Mouse (Mus musculus) cerebellum, adult 8-10 months (tissue): ENCODE results near the gene Nuak2.
A peak's percentile ranks its signal among the peaks of the same experiment; 100 is the strongest.

ENCODE experiments used
- DNase-seq: peaks from one replicate; pipeline ENCODE4 v3.0.0; 2022

Gene Nuak2

GRCm38 (mm10) chr1:132298801-132299464 lies 17.0 kb upstream of the Nuak2 start:
- no peak for DNase-seq

GRCm38 (mm10) chr1:132299744-132300143 lies 16.2 kb upstream of the Nuak2 start:
- no peak for DNase-seq

GRCm38 (mm10) chr1:132301242-132301641 lies 14.7 kb upstream of the Nuak2 start:
- no peak for DNase-seq

- DNase-seq: no peak
These were observed 13.5 kb upstream of the Nuak2 start for GRCm38 (mm10) chr1:132302341-132302866.

GRCm38 (mm10) chr1:132304618-132305214 lies 11.2 kb upstream of the Nuak2 start:
- DNase-seq: no peak

DNA sequence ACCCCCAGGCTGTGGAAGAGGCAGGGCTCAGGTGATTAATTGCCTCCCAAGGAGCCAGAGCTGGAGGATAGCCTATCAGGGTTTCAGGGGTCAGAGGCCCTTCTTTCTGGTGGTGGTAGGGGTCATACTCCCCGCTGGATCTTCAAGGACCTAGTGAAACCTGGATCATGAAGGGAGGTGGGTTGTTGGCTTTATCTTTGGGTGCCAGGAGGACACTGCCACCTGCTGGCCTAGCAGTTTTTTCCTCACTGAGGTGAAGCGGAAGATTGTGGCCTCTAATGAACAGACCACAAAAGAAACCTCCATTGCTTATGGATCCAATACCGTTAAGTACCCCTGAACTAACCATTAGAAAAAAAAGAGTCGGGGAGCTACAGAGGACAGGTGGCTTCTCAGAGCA lies 9.8 kb upstream of the Nuak2 start:
- DNase-seq: peak; percentile 47

DNA sequence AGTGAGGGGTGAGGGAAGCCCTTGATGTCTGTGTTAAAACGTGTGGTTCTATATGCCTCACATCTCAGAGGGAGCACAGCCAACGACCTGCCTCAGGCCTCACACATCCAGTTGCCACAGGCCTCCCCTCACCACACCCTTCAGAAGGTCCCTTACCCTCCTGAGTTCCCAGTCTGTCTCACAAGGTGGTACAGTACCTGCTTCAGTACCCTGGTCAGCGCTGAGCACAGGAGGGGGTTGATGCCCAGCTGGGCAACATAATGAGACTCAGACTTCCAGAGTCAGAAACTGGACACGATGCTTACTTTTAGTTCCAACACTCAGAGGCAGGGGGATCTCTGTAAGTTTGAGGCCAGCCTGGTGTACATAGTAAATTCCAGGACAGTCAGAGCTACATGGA lies 9.1 kb upstream of the Nuak2 start:
- DNase-seq: no peak

- DNase-seq: no peak
These were observed 8.0 kb upstream of the Nuak2 start for GRCm38 (mm10) chr1:132307962-132308361.

- DNase-seq: no peak
These were observed 7.3 kb upstream of the Nuak2 start for GRCm38 (mm10) chr1:132308674-132309073.

DNA sequence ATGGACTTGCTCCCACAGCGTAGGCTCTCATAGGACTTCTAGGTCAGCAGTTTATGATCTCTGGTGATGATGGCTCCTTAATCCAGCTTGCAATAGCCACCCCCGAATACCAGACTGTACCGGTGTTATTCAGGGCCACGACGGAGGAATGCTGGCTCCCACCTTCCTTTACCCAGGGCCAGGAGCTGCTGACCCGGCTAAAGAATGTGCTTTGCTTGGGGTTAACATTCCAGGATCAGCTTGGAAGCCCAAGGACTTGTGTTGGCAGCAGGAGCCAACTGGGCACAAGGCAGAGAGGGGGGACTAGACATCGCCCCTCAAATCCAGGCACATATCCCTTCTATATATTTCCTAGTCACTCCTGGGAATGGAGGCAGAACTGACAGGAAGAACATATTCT lies 5.2 kb upstream of the Nuak2 start:
- no peak for DNase-seq

GRCm38 (mm10) chr1:132311174-132311859 lies 4.6 kb upstream of the Nuak2 start:
- DNase-seq: no peak

GRCm38 (mm10) chr1:132312043-132312442 lies 3.9 kb upstream of the Nuak2 start:
- no peak for DNase-seq

DNA sequence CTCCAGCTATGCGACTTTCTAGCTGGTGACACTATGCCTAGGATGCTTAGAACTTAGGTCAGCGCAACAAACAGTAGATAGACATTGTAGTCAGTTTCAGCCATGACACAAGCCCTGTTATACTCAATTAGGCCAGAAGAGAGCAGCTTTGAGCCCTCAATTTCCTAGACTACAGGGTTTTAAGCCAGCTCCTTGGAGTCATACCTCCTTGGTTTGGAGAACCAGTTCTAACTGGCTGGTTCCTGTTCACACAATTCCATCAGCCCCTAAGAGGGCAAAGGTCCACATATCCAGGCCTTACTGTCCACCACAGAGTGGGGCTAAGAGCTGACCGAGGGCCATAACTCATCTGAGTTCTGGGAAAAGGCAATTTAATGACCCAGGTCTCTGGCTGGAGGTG lies 3.2 kb upstream of the Nuak2 start:
- peak; percentile 56 for DNase-seq

- DNase-seq: no peak
These were observed 684 bp downstream of the Nuak2 start for GRCm38 (mm10) chr1:132316625-132316994.

GRCm38 (mm10) chr1:132317413-132317812 lies 1.5 kb downstream of the Nuak2 start:
- DNase-seq: no peak

GRCm38 (mm10) chr1:132317894-132318863 lies 2.3 kb downstream of the Nuak2 start:
- no peak for DNase-seq

DNA sequence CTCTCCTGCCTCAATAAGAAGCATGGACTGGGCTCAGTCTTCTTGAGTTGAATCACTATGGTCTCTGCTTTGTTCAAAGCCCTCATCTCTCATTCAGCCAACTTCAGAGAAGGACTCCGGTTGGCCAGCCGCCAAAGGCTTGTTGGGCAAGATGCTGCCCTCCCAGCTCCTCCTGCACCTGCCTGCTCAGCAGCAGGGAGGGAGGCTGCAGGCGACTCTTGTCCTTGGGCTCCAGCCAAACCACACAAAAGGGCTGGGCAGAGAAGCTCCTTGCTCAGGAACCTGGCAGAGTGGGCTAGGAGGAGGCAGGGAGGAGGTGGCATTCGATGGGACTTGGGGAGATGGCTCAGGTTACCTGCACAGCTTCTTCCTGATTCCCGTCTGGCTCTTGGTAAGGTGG lies 3.3 kb downstream of the Nuak2 start:
- peak; percentile 68 for DNase-seq

DNA sequence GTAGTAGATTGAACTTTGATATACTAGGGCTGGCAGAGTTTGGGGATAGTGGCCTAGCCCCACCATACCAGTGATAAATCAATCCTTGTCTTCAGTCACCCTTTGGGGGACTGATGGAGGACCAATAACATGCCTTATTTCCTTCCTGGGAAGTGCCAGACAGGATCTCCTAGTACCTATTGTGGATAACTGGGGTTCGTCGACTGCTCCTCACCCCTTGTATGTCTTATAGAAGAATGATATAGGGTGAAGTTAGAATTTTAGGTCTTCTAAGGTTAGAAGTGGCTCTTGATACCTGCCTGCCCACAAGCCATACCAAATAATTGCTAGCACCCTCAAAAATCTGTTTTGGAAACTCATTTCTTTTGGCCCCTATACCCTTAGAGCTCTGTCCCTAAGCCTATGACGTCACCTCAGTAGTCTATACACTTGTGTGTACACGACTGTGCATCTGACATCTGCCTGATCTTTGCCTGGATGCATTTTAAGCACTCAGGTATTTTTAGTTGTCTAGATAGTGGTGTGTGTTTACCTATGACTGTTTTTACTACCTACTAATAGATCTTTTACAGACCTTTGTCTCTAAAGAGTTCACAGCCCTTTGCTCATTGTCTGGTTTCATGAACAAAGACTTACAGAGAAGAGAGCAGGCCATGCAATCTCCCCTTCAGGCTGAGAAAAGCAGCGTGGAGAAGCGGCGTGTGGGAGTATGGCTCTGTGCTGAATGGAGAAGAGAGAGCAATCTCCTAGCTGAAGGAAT lies 6.1 kb downstream of the Nuak2 start:
- no peak for DNase-seq

DNA sequence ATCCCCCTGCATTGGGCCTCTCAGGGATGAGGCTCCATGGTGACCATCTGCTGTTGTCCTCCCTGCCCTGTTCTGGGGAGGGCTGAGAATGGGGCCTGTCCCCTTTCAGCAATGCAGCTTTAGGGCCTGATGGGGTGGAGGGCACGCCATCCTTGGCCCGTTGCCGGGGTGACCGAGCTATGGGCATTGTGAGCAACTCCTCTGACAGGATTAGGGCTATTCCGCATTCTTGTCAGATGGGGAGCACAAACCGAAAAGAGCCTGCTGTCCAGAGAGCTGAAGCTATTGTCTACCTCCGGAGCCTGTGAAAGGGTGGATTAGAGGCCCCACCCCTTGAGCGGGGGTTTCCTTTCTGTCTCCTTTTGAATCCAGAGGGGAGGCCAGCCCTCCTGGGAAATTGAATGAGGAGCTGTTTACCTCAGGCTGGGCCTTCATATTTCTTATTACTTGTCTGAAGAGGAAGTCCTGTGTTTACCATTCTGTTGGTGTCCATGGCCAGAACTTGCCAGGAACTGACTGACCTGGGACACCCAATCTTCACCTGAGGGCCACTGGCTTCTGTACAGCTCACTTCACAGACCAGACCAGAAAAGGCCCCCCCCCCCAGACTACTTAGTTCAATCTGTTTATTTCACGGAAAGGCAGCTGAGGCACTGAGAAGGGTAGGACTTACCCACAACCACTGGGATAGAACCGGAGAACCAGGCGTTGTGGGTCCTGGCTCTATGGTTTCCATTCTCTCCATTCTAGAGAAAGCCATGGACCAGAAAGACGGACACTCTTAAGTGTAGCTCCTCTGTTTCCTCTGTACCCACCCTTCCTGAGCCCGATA lies 7.0 kb downstream of the Nuak2 start:
- DNase-seq: no peak

GRCm38 (mm10) chr1:132326777-132327176 lies 10.9 kb downstream of the Nuak2 start:
- no peak for DNase-seq

GRCm38 (mm10) chr1:132327477-132327876 lies 11.6 kb downstream of the Nuak2 start:
- DNase-seq: no peak
